Comparison of ENCODE assay signal across 11 mouse cellular contexts in genomic region chr15:25731053-25731452, GRCm38 (mm10).
DNase-seq lines count a peak whose midpoint lies in the region; ATAC-seq and TF ChIP-seq lines count a peak whose summit lies in the region.
"Had no signal": no experiment of that assay in that cellular context is flagged by ENCODE, and none has a peak within 500 bp of the region (broad histone marks: within the 10 kb centered on the region; RNA-seq: fewer than 3 reads in every experiment).

No protein-coding gene starts in this region.

- no peaks in the 10 kb centered on the region for H3K9me3 ChIP-seq in intestine, postnatal 0 days (ENCODE audit: control insufficient read depth)
- H3K9me3 ChIP-seq in intestine, embryonic 16.5 days (ENCODE audit: control insufficient read depth, low read length): no peaks in the 10 kb centered on the region
- no peaks in the 10 kb centered on the region for H3K9me3 ChIP-seq in forebrain, embryonic 12.5 days
- H3K9me3 ChIP-seq in midbrain, postnatal 0 days (ENCODE audit: low read length): no peaks in the 10 kb centered on the region
- H3K9me3 ChIP-seq in liver, embryonic 11.5 days (ENCODE audit: control insufficient read depth, low read length): no peaks in the 10 kb centered on the region
- H3K9me3 ChIP-seq: lung, embryonic 15.5 days had no signal

- peak; percentile 56 for TF ChIP-seq CTCF in intestine, postnatal 0 days (IDR thresholded peaks at IDR 0.05; ENCODE audit: low read depth)
- TF ChIP-seq CTCF in midbrain, postnatal 0 days (IDR thresholded peaks at IDR 0.05): peak; percentile 65

- H3K27me3 ChIP-seq in intestine, postnatal 0 days (replicated peaks; ENCODE audit: control insufficient read depth, insufficient read depth, low read length): no peaks in the 10 kb centered on the region
- no peaks in the 10 kb centered on the region for H3K27me3 ChIP-seq in intestine, embryonic 16.5 days (replicated peaks; ENCODE audit: control insufficient read depth, insufficient read depth, low read length)
- H3K27me3 ChIP-seq in forebrain, embryonic 12.5 days: no peaks in the 10 kb centered on the region
- no peaks in the 10 kb centered on the region for H3K27me3 ChIP-seq in midbrain, postnatal 0 days (ENCODE audit: insufficient read depth, low read length)
- H3K27me3 ChIP-seq in liver, embryonic 11.5 days (replicated peaks; ENCODE audit: control insufficient read depth, insufficient read depth, low read length): no peaks in the 10 kb centered on the region
- H3K27me3 ChIP-seq: lung, embryonic 15.5 days had no signal

- ATAC-seq in intestine, postnatal 0 days: no peak
- ATAC-seq in intestine, embryonic 16.5 days: no peak
- peak; percentile 53; the same call in 1 of the 2 replicates for ATAC-seq in forebrain, embryonic 12.5 days (ENCODE audit: low FRiP score)
- ATAC-seq in midbrain, postnatal 0 days (ENCODE audit: low FRiP score): 0 out of 2 replicates have a peak, but pooled peaks have one; percentile 48
- no peak for ATAC-seq in erythroblast, adult 5-6 weeks (replicated peaks; ENCODE audit: low FRiP score, poor library complexity, severe bottlenecking)
- ATAC-seq in liver, embryonic 11.5 days (replicated peaks; ENCODE audit: low FRiP score): no peak

- no peak overlapping the region for H3K9ac ChIP-seq in intestine, postnatal 0 days (ENCODE audit: low read depth, low read length)
- H3K9ac ChIP-seq in intestine, embryonic 16.5 days (ENCODE audit: low read depth, low read length): no peak overlapping the region
- H3K9ac ChIP-seq in forebrain, embryonic 12.5 days: no peak overlapping the region
- no peak overlapping the region for H3K9ac ChIP-seq in midbrain, postnatal 0 days (replicated peaks; ENCODE audit: low read length, poor library complexity, severe bottlenecking)
- H3K9ac ChIP-seq in liver, embryonic 11.5 days (ENCODE audit: low read depth, low read length): no peak overlapping the region
- H3K9ac ChIP-seq: lung, embryonic 15.5 days had no signal

- H3K4me1 ChIP-seq in intestine, postnatal 0 days (replicated peaks; ENCODE audit: control insufficient read depth, insufficient read depth, low read length): no peaks in the 10 kb centered on the region
- H3K4me1 ChIP-seq in intestine, embryonic 16.5 days (ENCODE audit: control insufficient read depth, insufficient read depth, low read length): no peaks in the 10 kb centered on the region
- 0 out of 2 replicates have a peak, but pooled peaks cover 4% of the 10 kb centered on the region for H3K4me1 ChIP-seq in forebrain, embryonic 12.5 days
- H3K4me1 ChIP-seq in midbrain, postnatal 0 days (ENCODE audit: insufficient read depth, low read length): no peaks in the 10 kb centered on the region
- no peaks in the 10 kb centered on the region for H3K4me1 ChIP-seq in liver, embryonic 11.5 days (replicated peaks; ENCODE audit: control insufficient read depth, insufficient read depth, low read length)
- H3K4me1 ChIP-seq: lung, embryonic 15.5 days had no signal

- H3K27ac ChIP-seq in intestine, postnatal 0 days (ENCODE audit: low read depth, low read length): no peak overlapping the region
- H3K27ac ChIP-seq in intestine, embryonic 16.5 days (ENCODE audit: low read length): no peak overlapping the region
- H3K27ac ChIP-seq in forebrain, embryonic 12.5 days: no peak overlapping the region
- H3K27ac ChIP-seq in midbrain, postnatal 0 days (ENCODE audit: low read depth, low read length): no peak overlapping the region
- no peak overlapping the region for H3K27ac ChIP-seq in liver, embryonic 11.5 days (ENCODE audit: low read depth, low read length)
- H3K27ac ChIP-seq: lung, embryonic 15.5 days had no signal

- H3K4me2 ChIP-seq in intestine, postnatal 0 days (replicated peaks; ENCODE audit: low read depth): no peak overlapping the region
- no peak overlapping the region for H3K4me2 ChIP-seq in intestine, embryonic 16.5 days (ENCODE audit: low read depth, low read length)
- H3K4me2 ChIP-seq in forebrain, embryonic 12.5 days: no peak overlapping the region
- no peak overlapping the region for H3K4me2 ChIP-seq in midbrain, postnatal 0 days (ENCODE audit: low read depth, low read length, poor library complexity, severe bottlenecking)
- H3K4me2 ChIP-seq in liver, embryonic 11.5 days: no peak overlapping the region
- H3K4me2 ChIP-seq: lung, embryonic 15.5 days had no signal

- peak; percentile 71 for DNase-seq in R1 (ENCODE audit: low read depth, low spot score)
- DNase-seq in midbrain, postnatal 0 days (ENCODE audit: low spot score): peak; percentile 54
- DNase-seq in cerebellum, adult 8-10 months: no peak
- DNase-seq in liver, embryonic 11.5 days (ENCODE audit: low spot score): no peak
- DNase-seq: cerebellum, postnatal 14 days; kidney, postnatal 36 days had no signal

- peaks cover 32% of the 10 kb centered on the region for H3K36me3 ChIP-seq in intestine, postnatal 0 days (ENCODE audit: control insufficient read depth, insufficient read depth)
- H3K36me3 ChIP-seq in intestine, embryonic 16.5 days (ENCODE audit: control insufficient read depth, insufficient read depth, low read length): peaks cover 7% of the 10 kb centered on the region; the same call in 1 of the 2 replicates
- no peaks in the 10 kb centered on the region for H3K36me3 ChIP-seq in forebrain, embryonic 12.5 days (replicated peaks)
- no peaks in the 10 kb centered on the region for H3K36me3 ChIP-seq in midbrain, postnatal 0 days (ENCODE audit: insufficient read depth, low read length)
- no peaks in the 10 kb centered on the region for H3K36me3 ChIP-seq in liver, embryonic 11.5 days (ENCODE audit: control insufficient read depth, insufficient read depth, low read length)

- WGBS in intestine, postnatal 0 days: 67% methylated on average over 9 of the region's 9 CpGs
- WGBS in intestine, embryonic 16.5 days: 59% methylated on average over 9 of the region's 9 CpGs
- WGBS in forebrain, embryonic 12.5 days: 29% methylated on average over 9 of the region's 9 CpGs
- WGBS in midbrain, postnatal 0 days: 24% methylated on average over 9 of the region's 9 CpGs
- 66% methylated on average over 9 of the region's 9 CpGs for WGBS in liver, embryonic 11.5 days

- no peak overlapping the region for H3K4me3 ChIP-seq in intestine, postnatal 0 days (ENCODE audit: low read depth, low read length)
- H3K4me3 ChIP-seq in intestine, embryonic 16.5 days (ENCODE audit: low read length): no peak overlapping the region
- no peak overlapping the region for H3K4me3 ChIP-seq in forebrain, embryonic 12.5 days (replicated peaks)
- no peak overlapping the region for H3K4me3 ChIP-seq in midbrain, postnatal 0 days (ENCODE audit: low read depth, low read length)
- H3K4me3 ChIP-seq in liver, embryonic 11.5 days (ENCODE audit: low read depth, low read length): no peak overlapping the region
- H3K4me3 ChIP-seq: lung, embryonic 15.5 days had no signal

Comparison
In these comparisons a context has a peak if more than half of its experiments do, and no peak if none do; other contexts are left out.
1. ATAC-seq: peak in forebrain, embryonic 12.5 days (single experiment) and midbrain, postnatal 0 days (single experiment); none in intestine, postnatal 0 days (single experiment), intestine, embryonic 16.5 days (single experiment), erythroblast, adult 5-6 weeks (single experiment) and liver, embryonic 11.5 days (single experiment).
2. DNase-seq: peak in R1 (single experiment) and midbrain, postnatal 0 days (single experiment); none in cerebellum, adult 8-10 months (single experiment) and liver, embryonic 11.5 days (single experiment).